Mouse (Mus musculus): Measurements from ENCODE around the gene Stard13.

- TF ChIP-seq CTCF (IDR thresholded peaks at IDR 0.05; ENCODE audit: insufficient read depth, low read length) (no peak), POLR2A (IDR thresholded peaks at IDR 0.05; ENCODE audit: borderline replicate concordance, extremely low read depth, low read depth, low read length) (no peak)
Observed at GRCm38 (mm10) chr5:150996586-150996985, 237.1 kb downstream of the Stard13 start.
